Mouse (Mus musculus): ENCODE measurements at regions not wholly inside any gene's neighbourhood (a gene's known extent, or its start where the extent isn't known, plus 50 kb on each side); places are given as distances from the start of the nearest gene placed in this dataset.
A peak's percentile ranks its signal among the peaks of the same experiment; 100 is the strongest.

GRCm38 (mm10) chr11:22632988-22633387 lies 121.1 kb downstream of the Tmem17 start:
- no peaks in the 10 kb centered on the region for H3K27me3 ChIP-seq (replicated peaks; ENCODE audit: control insufficient read depth, insufficient read depth, low read length)
- no peak overlapping the region for H3K4me3 ChIP-seq (ENCODE audit: low read depth, low read length)
- no peak overlapping the region for H3K4me2 ChIP-seq (ENCODE audit: low read length)
- peak; percentile 37 for DNase-seq (ENCODE audit: low spot score)
- H3K4me1 ChIP-seq (replicated peaks; ENCODE audit: control insufficient read depth, insufficient read depth, low read length): peaks cover 19% of the 10 kb centered on the region; the same call in 1 of the 2 replicates
- no peaks in the 10 kb centered on the region for H3K36me3 ChIP-seq (ENCODE audit: control insufficient read depth, insufficient read depth, low read length)
- no peak overlapping the region for H3K27ac ChIP-seq (ENCODE audit: low read depth)
- no peaks in the 10 kb centered on the region for H3K9me3 ChIP-seq (ENCODE audit: control insufficient read depth, low read length)
- H3K9ac ChIP-seq (ENCODE audit: low read length): no peak overlapping the region
- no peak for ATAC-seq (replicated peaks; ENCODE audit: low FRiP score, low TSS enrichment, low read depth)
- 65% methylated on average over 5 of the region's 5 CpGs for WGBS

GRCm38 (mm10) chr11:22633961-22634360 lies 122.1 kb downstream of the Tmem17 start:
- no peak for ATAC-seq (replicated peaks; ENCODE audit: low FRiP score, low TSS enrichment, low read depth)
- DNase-seq (ENCODE audit: low spot score): no peak
- H3K4me1 ChIP-seq (replicated peaks; ENCODE audit: control insufficient read depth, insufficient read depth, low read length): peaks cover 11% of the 10 kb centered on the region; the same call in 1 of the 2 replicates
- no peaks in the 10 kb centered on the region for H3K27me3 ChIP-seq (replicated peaks; ENCODE audit: control insufficient read depth, insufficient read depth, low read length)
- no peak overlapping the region for H3K4me2 ChIP-seq (ENCODE audit: low read length)
- H3K27ac ChIP-seq (ENCODE audit: low read depth): no peak overlapping the region
- H3K9me3 ChIP-seq (ENCODE audit: control insufficient read depth, low read length): no peaks in the 10 kb centered on the region
- H3K36me3 ChIP-seq (ENCODE audit: control insufficient read depth, insufficient read depth, low read length): no peaks in the 10 kb centered on the region
- 67% methylated on average over 6 of the region's 6 CpGs for WGBS
- H3K9ac ChIP-seq (ENCODE audit: low read length): no peak overlapping the region
- H3K4me3 ChIP-seq (ENCODE audit: low read depth, low read length): no peak overlapping the region

GRCm38 (mm10) chr11:22635021-22635420 lies 123.1 kb downstream of the Tmem17 start:
- Histone ChIP-seq H3K9me3 (ENCODE audit: control insufficient read depth, low read length) (no peaks in the 10 kb centered on the region), H3K9ac (ENCODE audit: low read length) (no peak overlapping the region), H3K4me3 (ENCODE audit: low read depth, low read length) (no peak overlapping the region), H3K4me1 (replicated peaks; ENCODE audit: control insufficient read depth, insufficient read depth, low read length) (peaks cover 7% of the 10 kb centered on the region; the same call in 1 of the 2 replicates), H3K27me3 (replicated peaks; ENCODE audit: control insufficient read depth, insufficient read depth, low read length) (no peaks in the 10 kb centered on the region), H3K4me2 (ENCODE audit: low read length) (no peak overlapping the region), H3K36me3 (ENCODE audit: control insufficient read depth, insufficient read depth, low read length) (no peaks in the 10 kb centered on the region), H3K27ac (ENCODE audit: low read depth) (no peak overlapping the region)
- 30% methylated on average over 2 of the region's 2 CpGs for WGBS
- DNase-seq (ENCODE audit: low spot score) (no peak), ATAC-seq (replicated peaks; ENCODE audit: low FRiP score, low TSS enrichment, low read depth) (no peak)

GRCm38 (mm10) chr11:22636321-22636720 lies 124.4 kb downstream of the Tmem17 start:
- 67% methylated on average over 7 of the region's 7 CpGs for WGBS

GRCm38 (mm10) chr11:22636761-22637557 lies 125.1 kb downstream of the Tmem17 start:
- Histone ChIP-seq H3K4me1 (replicated peaks; ENCODE audit: control insufficient read depth, insufficient read depth, low read length) (0 out of 2 replicates have a peak, but pooled peaks cover 6% of the 10 kb centered on the region), H3K36me3 (ENCODE audit: control insufficient read depth, insufficient read depth, low read length) (no peaks in the 10 kb centered on the region), H3K4me3 (ENCODE audit: low read depth, low read length) (no peak overlapping the region), H3K27ac (ENCODE audit: low read depth) (no peak overlapping the region), H3K4me2 (ENCODE audit: low read length) (no peak overlapping the region), H3K9ac (ENCODE audit: low read length) (no peak overlapping the region), H3K27me3 (replicated peaks; ENCODE audit: control insufficient read depth, insufficient read depth, low read length) (no peaks in the 10 kb centered on the region), H3K9me3 (ENCODE audit: control insufficient read depth, low read length) (no peaks in the 10 kb centered on the region)
- WGBS: 65% methylated on average over 9 of the region's 9 CpGs
- ATAC-seq (replicated peaks; ENCODE audit: low FRiP score, low TSS enrichment, low read depth): no peak
- peak; percentile 32 for DNase-seq (ENCODE audit: low spot score)

More at GRCm38 (mm10) chr11:22636321-22636720, 124.4 kb downstream of the Tmem17 start:
- Histone ChIP-seq H3K36me3 (ENCODE audit: control insufficient read depth, insufficient read depth, low read length) (no peaks in the 10 kb centered on the region), H3K9ac (ENCODE audit: low read length) (no peak overlapping the region), H3K9me3 (ENCODE audit: control insufficient read depth, low read length) (no peaks in the 10 kb centered on the region), H3K4me3 (ENCODE audit: low read depth, low read length) (no peak overlapping the region), H3K4me2 (ENCODE audit: low read length) (no peak overlapping the region), H3K27me3 (replicated peaks; ENCODE audit: control insufficient read depth, insufficient read depth, low read length) (no peaks in the 10 kb centered on the region), H3K4me1 (replicated peaks; ENCODE audit: control insufficient read depth, insufficient read depth, low read length) (0 out of 2 replicates have a peak, but pooled peaks cover 6% of the 10 kb centered on the region), H3K27ac (ENCODE audit: low read depth) (no peak overlapping the region)
- no peak for ATAC-seq (replicated peaks; ENCODE audit: low FRiP score, low TSS enrichment, low read depth)
- peak; percentile 49 for DNase-seq (ENCODE audit: low spot score)

- peak; percentile 37 for DNase-seq (ENCODE audit: low spot score)
- Histone ChIP-seq H3K27ac (ENCODE audit: low read depth) (no peak overlapping the region), H3K4me2 (ENCODE audit: low read length) (no peak overlapping the region), H3K4me1 (replicated peaks; ENCODE audit: control insufficient read depth, insufficient read depth, low read length) (0 out of 2 replicates have a peak, but pooled peaks cover 6% of the 10 kb centered on the region), H3K9me3 (ENCODE audit: control insufficient read depth, low read length) (no peaks in the 10 kb centered on the region), H3K27me3 (replicated peaks; ENCODE audit: control insufficient read depth, insufficient read depth, low read length) (no peaks in the 10 kb centered on the region), H3K9ac (ENCODE audit: low read length) (no peak overlapping the region), H3K4me3 (ENCODE audit: low read depth, low read length) (no peak overlapping the region), H3K36me3 (ENCODE audit: control insufficient read depth, insufficient read depth, low read length) (no peaks in the 10 kb centered on the region)
- WGBS: 73% methylated on average over 6 of the region's 6 CpGs
- ATAC-seq (replicated peaks; ENCODE audit: low FRiP score, low TSS enrichment, low read depth): no peak
These were observed 126.3 kb downstream of the Tmem17 start for GRCm38 (mm10) chr11:22638171-22638570.

GRCm38 (mm10) chr11:22638700-22639099 lies 126.8 kb downstream of the Tmem17 start:
- no peaks in the 10 kb centered on the region for H3K36me3 ChIP-seq (ENCODE audit: control insufficient read depth, insufficient read depth, low read length)
- H3K9me3 ChIP-seq (ENCODE audit: control insufficient read depth, low read length): no peaks in the 10 kb centered on the region
- WGBS: 57% methylated on average over 2 of the region's 2 CpGs
- ATAC-seq (replicated peaks; ENCODE audit: low FRiP score, low TSS enrichment, low read depth) (0 out of 2 replicates have a peak, but pooled peaks have one; percentile 32), DNase-seq (ENCODE audit: low spot score) (peak; percentile 45)
- no peak overlapping the region for H3K4me3 ChIP-seq (ENCODE audit: low read depth, low read length)
- no peaks in the 10 kb centered on the region for H3K27me3 ChIP-seq (replicated peaks; ENCODE audit: control insufficient read depth, insufficient read depth, low read length)
- H3K9ac ChIP-seq (ENCODE audit: low read length): no peak overlapping the region
- H3K4me1 ChIP-seq (replicated peaks; ENCODE audit: control insufficient read depth, insufficient read depth, low read length): 0 out of 2 replicates have a peak, but pooled peaks cover 6% of the 10 kb centered on the region
- H3K27ac ChIP-seq (ENCODE audit: low read depth): no peak overlapping the region
- H3K4me2 ChIP-seq (ENCODE audit: low read length): no peak overlapping the region

GRCm38 (mm10) chr11:22640371-22640990 lies 128.6 kb downstream of the Tmem17 start:
- ATAC-seq (replicated peaks; ENCODE audit: low FRiP score, low TSS enrichment, low read depth) (no peak), DNase-seq (ENCODE audit: low spot score) (peak; percentile 38)
- H3K4me2 ChIP-seq (ENCODE audit: low read length): no peak overlapping the region
- no peaks in the 10 kb centered on the region for H3K9me3 ChIP-seq (ENCODE audit: control insufficient read depth, low read length)
- 0 out of 2 replicates have a peak, but pooled peaks cover 6% of the 10 kb centered on the region for H3K4me1 ChIP-seq (replicated peaks; ENCODE audit: control insufficient read depth, insufficient read depth, low read length)
- no peaks in the 10 kb centered on the region for H3K27me3 ChIP-seq (replicated peaks; ENCODE audit: control insufficient read depth, insufficient read depth, low read length)
- no peaks in the 10 kb centered on the region for H3K36me3 ChIP-seq (ENCODE audit: control insufficient read depth, insufficient read depth, low read length)
- WGBS: 33% methylated on average over 3 of the region's 3 CpGs
- no peak overlapping the region for H3K27ac ChIP-seq (ENCODE audit: low read depth)
- no peak overlapping the region for H3K9ac ChIP-seq (ENCODE audit: low read length)
- H3K4me3 ChIP-seq (ENCODE audit: low read depth, low read length): no peak overlapping the region
